Mouse (Mus musculus) liver, postnatal 0 days (tissue): ENCODE results near the gene Glb1.

Experiments
- CTCF ChIP-seq: sonication (generic); IDR thresholded peaks from 2 replicates; pipeline ENCODE4 v1.5.1; 2016; ENCODE audit warnings: antibody characterized with exemption, low read depth
- EP300 ChIP-seq: IDR thresholded peaks from 2 replicates; pipeline ENCODE4 v1.6.1; 2016; ENCODE audit warnings: antibody characterized with exemption, low read depth, mild to moderate bottlenecking

DNA sequence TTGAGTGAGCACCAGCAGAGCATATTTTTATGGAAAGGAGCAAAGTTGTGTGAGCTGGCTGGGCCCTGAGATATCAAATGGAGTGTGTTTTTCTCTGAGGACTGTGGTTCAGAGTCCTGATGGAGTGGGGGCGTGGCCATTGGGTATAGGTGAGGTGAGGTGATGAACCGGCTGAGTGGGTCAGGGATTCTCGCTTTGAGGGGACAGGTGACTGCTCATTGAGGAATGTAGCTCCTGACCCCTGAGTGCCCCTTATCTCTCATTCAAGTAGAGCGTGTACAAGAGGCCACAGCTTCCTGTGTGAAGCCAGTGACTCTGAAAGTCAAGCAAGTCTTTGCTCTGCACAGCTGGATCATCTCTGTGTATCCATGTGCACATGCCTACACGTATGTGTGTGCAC is 25.3 kb downstream of the Glb1 start:
- TF ChIP-seq EP300 (no peak), CTCF (no peak)
